Mouse (Mus musculus): Measurements from ENCODE around the gene Mthfd1l.

GRCm38 (mm10) chr10:4092990-4093389 lies 120.1 kb downstream of the Mthfd1l start:
- TF ChIP-seq POLR2A (IDR thresholded peaks at IDR 0.05; ENCODE audit: insufficient read length, low read depth) (no peak), USF1 (IDR thresholded peaks at IDR 0.05; ENCODE audit: low read depth) (no peak), MAX (IDR thresholded peaks at IDR 0.05; ENCODE audit: low read depth) (no peak), POLR2AphosphoS2 (IDR thresholded peaks at IDR 0.05; ENCODE audit: insufficient read length, low read depth) (no peak), CEBPB (IDR thresholded peaks at IDR 0.05; ENCODE audit: insufficient read depth, poor library complexity, severe bottlenecking) (no peak), E2F4 (IDR thresholded peaks at IDR 0.05; ENCODE audit: insufficient read depth) (no peak), TCF3 (IDR thresholded peaks at IDR 0.05; ENCODE audit: insufficient read length, low read depth) (no peak), SRF (IDR thresholded peaks at IDR 0.05; ENCODE audit: control insufficient read depth, insufficient read length, low read depth) (no peak), TCF12 (IDR thresholded peaks at IDR 0.05; ENCODE audit: insufficient read depth, poor library complexity, severe bottlenecking) (no peak), REST (IDR thresholded peaks at IDR 0.05; ENCODE audit: insufficient read depth, insufficient read length) (no peak), MYOG (IDR thresholded peaks at IDR 0.05; ENCODE audit: control insufficient read depth in 1 of 3, insufficient read depth in 1 of 3, insufficient read length in 2 of 3, low read depth in 2 of 3) (no peak), MYOD1 (IDR thresholded peaks at IDR 0.05; ENCODE audit: control insufficient read depth in 1 of 3, insufficient read length in 2 of 3, low read depth in 2 of 3) (no peak)

Measured in myocyte (in vitro differentiated cells).